Mouse (Mus musculus): Measurements from ENCODE around the gene Alox12. TPM values are rescaled to one million over a fixed set of nuclear protein-coding genes. Genes with fewer than 3 reads are reported as not detected.

The Alox12 gene
- polyA plus RNA-seq, 1 experiment from 2014 or later: 5.5 TPM

MicroRNA genes within 50 kb of the gene (microRNA counts, 519-probe panel; counts per million panel counts)
- microRNA mmu-miR-195 (31.7 counts per million), microRNA mmu-miR-497 (2,417 counts per million, percentile 37 among the panel's probes with 10 or more counts)

Small RNA genes lying within 50 kb of the gene (microRNA-seq; reads per million reads assigned to microRNA genes)
- gene Mir195a (536 reads per million, percentile 75 among the genes with 10 or more reads in this experiment), gene Mir497 (not detected), gene Mir497b (not detected)

Other genes with a start within 250 kb of the Alox12 start
- 78.1 and 83.0 TPM in 2 replicates for gene Acadvl, start 239.9 kb downstream of the Alox12 start, polyA plus RNA-seq (2015; fragmentation: Nextera tagmentation; extraction: Ambion mirVana)
- gene Dlg4, start 238.4 kb downstream of the Alox12 start, polyA plus RNA-seq (2015; fragmentation: Nextera tagmentation; extraction: Ambion mirVana): 12.9 and 15.2 TPM in 2 replicates
- gene Asgr1, start 201.3 kb downstream of the Alox12 start, polyA plus RNA-seq (2015; fragmentation: Nextera tagmentation; extraction: Ambion mirVana): 1.3 and 2.3 TPM in 2 replicates
- 0.18 and 0.28 TPM in 2 replicates for gene Asgr2, start 162.7 kb downstream of the Alox12 start, polyA plus RNA-seq (2015; fragmentation: Nextera tagmentation; extraction: Ambion mirVana)
- 0.27 and 0.31 TPM in 2 replicates for gene Mgl2, start 125.0 kb downstream of the Alox12 start, polyA plus RNA-seq (2015; fragmentation: Nextera tagmentation; extraction: Ambion mirVana)
- 1.8 TPM in 1 of 2 replicates, not detected in the other for gene Clec10a, start 99.2 kb downstream of the Alox12 start, polyA plus RNA-seq (2015; fragmentation: Nextera tagmentation; extraction: Ambion mirVana)
- gene Slc16a11, start 42.6 kb downstream of the Alox12 start, polyA plus RNA-seq (2015; fragmentation: Nextera tagmentation; extraction: Ambion mirVana): 4.3 and 5.8 TPM in 2 replicates
- 13.3 TPM in 2 replicates for gene Slc16a13, start 34.3 kb downstream of the Alox12 start, polyA plus RNA-seq (2015; fragmentation: Nextera tagmentation; extraction: Ambion mirVana)
- gene Bcl6b, start 25.6 kb downstream of the Alox12 start, polyA plus RNA-seq (2015; fragmentation: Nextera tagmentation; extraction: Ambion mirVana): 26.9 and 28.4 TPM in 2 replicates
- gene 0610010K14Rik, start 17.4 kb downstream of the Alox12 start, polyA plus RNA-seq (2015; fragmentation: Nextera tagmentation; extraction: Ambion mirVana): 178 and 179 TPM in 2 replicates
- 10.4 and 13.0 TPM in 2 replicates for gene Gm21988, start 15.5 kb downstream of the Alox12 start, polyA plus RNA-seq (2015; fragmentation: Nextera tagmentation; extraction: Ambion mirVana)
- 203 and 212 TPM in 2 replicates for gene Rnasek, start 15.5 kb downstream of the Alox12 start, polyA plus RNA-seq (2015; fragmentation: Nextera tagmentation; extraction: Ambion mirVana)
- gene Alox12e, start 67.3 kb upstream of the Alox12 start, polyA plus RNA-seq (2015; fragmentation: Nextera tagmentation; extraction: Ambion mirVana): not detected in 2 replicates
- gene Alox15, start 96.7 kb upstream of the Alox12 start, polyA plus RNA-seq (2015; fragmentation: Nextera tagmentation; extraction: Ambion mirVana): 1.1 and 2.0 TPM in 2 replicates
- gene Pelp1, start 154.7 kb upstream of the Alox12 start, polyA plus RNA-seq (2015; fragmentation: Nextera tagmentation; extraction: Ambion mirVana): 40.1 and 42.1 TPM in 2 replicates
- gene Arrb2, start 177.3 kb upstream of the Alox12 start, polyA plus RNA-seq (2015; fragmentation: Nextera tagmentation; extraction: Ambion mirVana): 15.4 and 15.5 TPM in 2 replicates
- 38.8 and 42.0 TPM in 2 replicates for gene Med11, start 196.6 kb upstream of the Alox12 start, polyA plus RNA-seq (2015; fragmentation: Nextera tagmentation; extraction: Ambion mirVana)
- gene Zmynd15, start 204.1 kb upstream of the Alox12 start, polyA plus RNA-seq (2015; fragmentation: Nextera tagmentation; extraction: Ambion mirVana): 0.63 and 0.66 TPM in 2 replicates
- gene Cxcl16, start 204.6 kb upstream of the Alox12 start, polyA plus RNA-seq (2015; fragmentation: Nextera tagmentation; extraction: Ambion mirVana): 6.0 and 6.9 TPM in 2 replicates
- gene Tm4sf5, start 249.9 kb upstream of the Alox12 start, polyA plus RNA-seq (2015; fragmentation: Nextera tagmentation; extraction: Ambion mirVana): 0.82 and 0.88 TPM in 2 replicates

Data from kidney, embryonic 15.5 days (tissue).